Mouse (Mus musculus): Measurements from ENCODE around the gene Vipas39. TPM values are rescaled to one million over a fixed set of nuclear protein-coding genes. Genes with fewer than 3 reads are reported as not detected.
"Not testable (repeated sequence)": the region's sequence is repeated elsewhere in the genome, so short reads cannot be mapped to it uniquely, and the experiment has no call there.

The Vipas39 gene
- polyA plus RNA-seq (2012; rRNA removed) = 37.7 and 39.7 TPM in 2 replicates

- peak; percentile 69 for DNase-seq (ENCODE audit: low spot score)
Observed at GRCm38 (mm10) chr12:87266108-87266826, at the start of gene Vipas39, which contains the start of gene Ahsa1. TSS of gene Vipas39 (minus strand) at chr12:87266256. TSS of gene Ahsa1 (plus strand) at chr12:87266479.

DNA sequence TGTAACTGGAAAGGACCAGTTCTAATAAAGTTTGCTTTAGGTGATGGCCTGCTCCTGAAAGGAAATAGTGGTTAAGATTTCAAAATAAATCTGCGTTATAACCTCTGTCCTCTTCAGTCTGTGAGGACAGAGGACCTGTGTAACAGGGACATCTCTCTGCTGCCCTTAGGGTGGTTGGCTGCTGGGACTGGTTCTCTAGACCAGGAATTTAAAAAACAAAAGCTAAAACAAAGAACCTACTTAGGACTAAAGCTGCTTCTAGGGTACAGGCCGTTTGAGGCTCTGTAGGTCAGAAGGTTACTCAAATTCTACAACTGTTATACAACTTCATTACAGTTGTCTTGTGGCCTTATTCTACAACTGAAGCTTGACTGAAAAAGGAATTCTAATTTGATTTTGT, 47.0 kb upstream of the Vipas39 start:
- no peak for DNase-seq (ENCODE audit: low spot score)

DNA sequence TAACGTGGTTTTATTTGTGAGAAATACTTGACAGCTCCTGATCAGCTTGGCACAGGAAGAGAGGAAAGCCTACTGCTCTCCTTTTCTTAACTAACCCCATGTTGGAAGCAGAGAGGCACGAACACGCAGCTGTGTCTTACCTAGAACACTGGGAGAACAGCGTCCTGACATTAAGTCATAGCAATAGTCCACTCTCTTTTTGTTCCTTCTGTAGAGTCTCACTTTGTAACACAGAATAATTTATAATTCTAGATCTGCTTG, 40.5 kb upstream of the Vipas39 start:
- not testable (repeated sequence) for DNase-seq (ENCODE audit: low spot score)

GRCm38 (mm10) chr12:87305767-87306583, 39.9 kb upstream of the Vipas39 start:
- no peak for DNase-seq (ENCODE audit: low spot score)

GRCm38 (mm10) chr12:87301189-87301588, 35.1 kb upstream of the Vipas39 start:
- no peak for DNase-seq (ENCODE audit: low spot score)

- no peak for DNase-seq (ENCODE audit: low spot score)
Observed at GRCm38 (mm10) chr12:87300441-87300690, 34.3 kb upstream of the Vipas39 start.

DNA sequence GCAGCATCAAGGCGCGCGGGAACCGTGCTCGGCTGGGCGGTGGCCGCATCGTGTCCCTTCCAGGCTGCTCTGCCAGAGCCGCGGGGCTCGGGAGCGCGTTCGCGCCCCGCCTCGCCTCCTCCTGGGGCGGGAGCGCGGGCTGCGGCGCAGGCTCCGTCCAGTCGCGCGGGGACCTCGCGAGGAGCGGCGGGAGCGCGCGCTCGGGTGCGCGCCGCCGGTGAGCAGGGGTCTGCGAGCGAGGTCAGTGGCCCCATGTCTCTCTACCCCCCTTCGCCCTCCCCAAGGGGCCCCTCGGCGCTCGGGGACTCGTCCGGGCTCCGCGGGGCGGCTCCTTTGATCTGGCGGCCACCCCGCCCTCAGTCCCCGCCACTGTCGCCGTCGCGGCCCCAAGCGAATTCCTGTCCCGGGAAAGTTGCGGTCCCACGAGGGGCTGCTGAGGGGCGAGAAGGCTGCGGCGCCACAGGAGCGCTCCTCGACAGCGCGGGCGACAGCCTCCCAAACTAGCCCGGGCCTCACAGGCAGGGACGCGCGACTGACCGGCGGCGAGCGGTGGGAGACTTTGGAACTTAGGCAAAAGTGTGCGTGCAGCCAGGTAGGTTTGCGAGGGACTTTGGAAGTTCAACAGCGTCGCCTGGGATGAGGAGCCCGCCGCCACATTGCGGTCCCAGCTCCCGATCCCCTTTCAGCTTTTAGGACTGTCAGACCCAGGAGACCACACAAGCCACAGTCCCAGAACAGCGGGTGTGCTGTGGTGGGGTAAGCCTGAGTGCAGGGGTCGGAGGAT, 33.8 kb upstream of the Vipas39 start, which contains the start of gene Ism2:
Ism2 (minus strand) TSS at position 49 of the 784 bp plus-strand sequence.
- no peak for DNase-seq (ENCODE audit: low spot score)

DNA sequence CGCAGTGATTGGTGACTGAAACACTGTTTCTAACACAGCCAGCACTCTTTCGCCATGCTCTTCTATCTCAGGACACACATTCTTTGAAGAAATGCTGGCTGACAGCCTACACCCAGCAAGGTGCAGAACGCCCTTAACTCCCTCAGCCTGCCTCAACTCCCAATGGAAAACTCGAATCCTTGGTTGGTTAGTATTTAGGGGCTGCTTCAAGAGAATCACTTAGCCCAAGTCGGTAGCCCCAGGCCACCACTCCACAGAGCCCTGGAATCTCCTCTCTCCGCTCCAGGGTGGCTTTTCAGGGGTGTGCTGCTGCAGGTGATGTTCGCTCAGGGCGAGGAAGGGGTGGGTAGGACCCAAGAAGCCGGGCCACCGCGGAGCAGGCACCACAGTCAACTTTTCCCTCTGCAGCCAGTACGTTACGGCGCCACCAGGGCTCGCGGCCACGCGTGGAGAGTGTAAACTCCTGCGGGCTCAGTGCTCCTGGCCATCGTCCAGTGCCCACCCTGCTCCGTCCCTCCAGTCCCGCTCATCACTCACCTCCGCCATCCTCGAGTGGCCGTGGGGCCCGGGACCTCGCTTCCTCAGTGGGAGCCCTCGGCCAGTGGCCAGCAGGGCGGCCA, 33.1 kb upstream of the Vipas39 start:
- DNase-seq (ENCODE audit: low spot score) = no peak

DNA sequence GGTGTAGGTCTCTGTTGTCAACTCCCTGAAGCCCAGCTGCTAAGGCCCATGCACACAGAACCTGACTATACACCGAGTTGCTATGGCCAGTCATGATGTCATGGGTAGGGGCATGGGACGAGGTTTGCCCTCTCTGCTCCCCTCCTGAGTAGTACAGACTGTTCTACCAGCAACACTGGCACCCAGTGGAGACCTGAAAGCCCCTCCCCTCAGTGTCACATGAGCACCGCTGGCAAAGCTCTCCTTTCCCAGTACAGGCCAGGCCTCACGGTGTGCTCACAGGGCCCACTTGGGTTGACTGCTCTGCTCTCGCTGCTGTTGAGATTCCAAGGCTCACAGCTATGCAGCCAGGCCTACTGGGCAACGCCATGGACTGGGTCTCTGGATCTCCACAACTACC, 27.9 kb upstream of the Vipas39 start:
- no peak for DNase-seq (ENCODE audit: low spot score)

DNA sequence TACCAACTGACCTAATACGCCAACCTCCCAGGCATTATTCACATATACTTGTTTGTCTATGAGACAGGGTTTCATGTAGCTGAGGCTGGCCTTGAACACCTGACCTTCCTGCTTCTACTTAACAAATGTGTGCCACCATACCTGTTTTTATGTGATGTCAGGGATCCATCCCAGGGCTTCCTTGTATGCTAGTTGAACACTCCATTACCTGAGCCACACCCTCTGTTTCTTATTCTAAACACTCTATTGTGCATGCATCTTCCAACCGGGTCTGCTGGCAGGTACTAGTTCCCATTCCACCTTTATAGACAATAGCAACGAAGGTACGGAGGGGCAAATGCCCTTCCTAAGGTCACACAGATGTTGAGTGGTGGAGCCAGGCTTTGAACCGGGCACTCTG, 23.0 kb upstream of the Vipas39 start:
- DNase-seq (ENCODE audit: low spot score) = no peak

DNA sequence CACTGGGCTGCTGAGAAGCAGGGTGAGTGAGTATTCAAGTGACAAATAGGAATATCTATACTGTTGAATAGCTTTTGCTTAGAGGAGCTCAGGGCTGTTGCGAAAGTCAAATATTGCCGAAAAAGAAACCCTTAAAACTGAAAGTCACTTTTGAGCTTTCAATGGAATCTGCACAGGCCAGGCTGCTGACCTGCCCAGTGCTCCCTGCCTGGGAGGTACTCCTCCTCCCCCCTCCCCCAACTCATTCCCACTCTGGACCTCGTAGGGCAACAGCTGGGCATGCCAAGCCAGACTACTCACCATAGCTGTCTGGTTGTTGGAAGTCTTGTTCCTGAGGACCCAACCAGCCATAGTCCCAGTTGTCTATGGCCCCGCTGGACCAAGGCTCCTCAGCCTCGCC, 18.7 kb upstream of the Vipas39 start:
- DNase-seq (ENCODE audit: low spot score) = no peak

GRCm38 (mm10) chr12:87284268-87284667, 18.2 kb upstream of the Vipas39 start:
- no peak for DNase-seq (ENCODE audit: low spot score)

DNA sequence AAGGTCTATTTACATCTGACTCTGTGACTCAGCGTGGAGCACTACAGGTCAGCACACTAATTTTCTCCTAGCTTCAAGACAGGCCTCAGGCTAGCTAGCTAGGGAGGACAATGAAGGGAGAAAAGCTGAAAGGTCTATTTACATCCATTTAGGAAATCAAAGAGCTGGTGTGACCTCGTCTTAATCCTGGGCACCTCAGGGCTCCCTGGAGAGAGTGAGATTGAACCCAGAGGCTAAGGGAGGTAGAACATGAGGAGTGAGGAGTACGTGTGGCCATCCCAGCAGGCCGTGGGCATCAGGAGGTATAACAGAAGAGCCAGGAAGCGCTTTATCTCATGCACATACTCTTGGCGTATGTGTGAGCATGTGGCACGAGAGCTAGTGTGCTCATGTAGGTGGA, 17.6 kb upstream of the Vipas39 start:
- no peak for DNase-seq (ENCODE audit: low spot score)

- no peak for DNase-seq (ENCODE audit: low spot score)
Observed at GRCm38 (mm10) chr12:87282743-87283142, 16.7 kb upstream of the Vipas39 start.

GRCm38 (mm10) chr12:87281766-87282165, 15.7 kb upstream of the Vipas39 start:
- DNase-seq (ENCODE audit: low spot score) = no peak

DNA sequence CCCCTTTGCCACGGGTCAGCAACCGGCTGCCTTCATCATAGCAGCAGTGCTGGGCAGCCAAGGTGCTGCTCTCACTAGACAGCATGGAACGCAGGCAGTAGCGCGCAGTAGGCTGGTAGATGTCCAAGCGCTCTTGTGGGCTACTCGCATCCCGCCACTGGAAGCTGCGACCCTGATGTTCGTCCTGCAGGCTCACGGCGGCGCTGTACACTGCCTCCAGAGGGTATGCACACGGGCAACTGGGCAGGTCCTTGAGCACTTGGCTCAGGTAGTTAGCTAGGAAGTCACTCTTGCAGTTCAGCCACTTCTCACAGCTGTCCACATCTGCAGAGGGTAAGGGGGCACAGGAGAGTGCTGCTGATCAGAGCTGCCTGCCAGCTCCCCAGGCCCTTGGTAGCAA, 13.8 kb upstream of the Vipas39 start:
- DNase-seq (ENCODE audit: low spot score) = no peak

GRCm38 (mm10) chr12:87279350-87279749, 13.3 kb upstream of the Vipas39 start:
- no peak for DNase-seq (ENCODE audit: low spot score)

DNA sequence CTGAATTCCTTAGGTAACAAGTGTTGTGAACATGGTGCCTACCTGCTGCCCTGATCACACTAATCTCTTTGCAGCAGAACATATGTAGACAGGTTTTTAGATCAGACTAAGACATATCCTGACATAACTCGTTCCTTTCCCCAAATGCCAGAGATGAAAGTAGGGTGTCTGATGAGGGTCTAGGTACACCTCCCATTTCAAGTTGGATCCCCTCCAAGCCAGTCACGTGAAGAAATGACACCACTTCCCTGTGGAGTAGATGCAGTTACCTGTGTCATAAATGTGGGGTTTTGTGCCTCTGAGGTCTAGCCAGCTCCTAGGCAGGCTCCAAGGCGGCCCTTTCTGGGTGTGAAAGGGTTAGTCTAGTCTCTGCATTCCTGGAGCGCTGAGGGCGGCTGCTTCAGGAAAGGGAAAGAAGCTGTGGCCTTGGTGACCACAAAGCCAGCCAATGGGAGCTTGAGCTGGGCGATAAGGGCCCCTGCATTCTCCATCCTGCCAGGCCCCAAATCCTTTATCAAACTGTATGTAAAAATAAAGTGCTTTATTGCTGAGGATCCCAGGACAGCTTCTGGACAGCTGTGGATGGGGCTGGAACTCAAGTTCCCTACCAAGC, 12.2 kb upstream of the Vipas39 start:
- no peak for DNase-seq (ENCODE audit: low spot score)

DNA sequence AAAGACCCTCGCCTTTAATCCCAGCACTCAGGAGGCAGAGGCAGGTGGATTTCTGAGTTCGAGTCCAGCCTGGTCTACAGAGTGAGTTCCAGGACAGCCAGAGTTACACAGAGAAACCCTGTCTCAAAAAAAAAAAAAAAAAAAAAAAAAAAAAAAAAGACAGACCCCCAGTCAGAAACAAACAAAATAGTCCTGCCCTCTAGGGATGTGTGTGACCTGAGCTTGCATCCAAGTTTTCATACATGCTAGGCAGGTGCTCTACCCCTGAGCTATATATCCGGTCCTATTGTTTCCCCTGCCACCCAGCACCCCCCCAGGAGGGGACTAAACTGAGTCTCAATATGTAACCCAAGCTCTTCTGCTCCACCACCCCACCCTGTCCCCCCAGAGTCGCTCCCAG, 11.2 kb upstream of the Vipas39 start:
- not testable (repeated sequence) for DNase-seq (ENCODE audit: low spot score)

- no peak for DNase-seq (ENCODE audit: low spot score)
Observed at GRCm38 (mm10) chr12:87274853-87275831, 9.1 kb upstream of the Vipas39 start.

DNA sequence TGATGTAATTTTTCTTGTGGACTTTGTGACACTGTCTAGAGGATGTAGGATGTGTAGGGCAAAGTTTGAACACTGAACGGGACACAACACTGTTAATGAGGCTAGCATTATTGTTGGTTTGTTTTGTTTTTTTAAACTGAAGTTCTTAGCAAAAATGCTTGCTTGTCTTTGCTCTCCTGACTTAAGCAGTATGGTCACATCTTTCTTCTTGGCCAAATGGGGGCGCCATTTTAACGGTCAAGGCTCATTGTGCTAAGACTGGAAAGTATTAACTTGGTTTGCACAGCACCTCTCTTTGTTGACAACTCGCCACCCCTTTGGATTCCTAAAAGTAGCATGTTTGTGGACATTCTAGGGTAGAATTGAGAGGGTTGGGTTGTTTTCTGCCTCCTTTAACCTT, 1.6 kb upstream of the Vipas39 start:
- no peak for DNase-seq (ENCODE audit: low spot score)

Measured in urinary bladder, adult 2 months (tissue).